Mouse (Mus musculus): ENCODE measurements at regions not wholly inside any gene's neighbourhood (a gene's known extent, or its start where the extent isn't known, plus 50 kb on each side); places are given as distances from the start of the nearest gene placed in this dataset.

DNA sequence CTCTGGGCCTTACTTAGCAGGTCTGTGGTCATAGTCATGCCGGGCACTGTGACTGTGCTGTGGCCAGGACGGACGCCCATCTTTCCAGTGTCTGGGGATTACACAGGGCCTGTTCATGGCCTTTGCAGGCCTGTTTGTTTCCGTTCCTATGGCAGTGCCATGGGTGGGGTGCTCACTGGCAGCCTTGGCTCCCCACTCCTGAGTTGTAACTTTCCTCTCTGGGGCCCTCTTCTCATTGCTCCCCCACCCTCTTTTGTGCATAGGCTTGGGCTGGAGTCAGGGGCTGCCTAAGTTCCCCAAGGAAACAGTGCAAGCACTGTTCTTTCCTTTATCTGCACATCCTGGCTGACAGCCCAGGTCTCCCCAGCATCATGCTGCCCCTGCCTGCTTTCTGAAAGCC lies 72.9 kb upstream of the Rxra start:
- no peak overlapping the region for H3K9ac ChIP-seq (ENCODE audit: low read length)
- no peak overlapping the region for H3K27ac ChIP-seq (ENCODE audit: low read depth, low read length)
- no peak for ATAC-seq (ENCODE audit: low FRiP score)
- no peaks in the 10 kb centered on the region for H3K36me3 ChIP-seq (ENCODE audit: control insufficient read depth, insufficient read depth, low read length)
- no peak overlapping the region for H3K4me2 ChIP-seq
- H3K4me3 ChIP-seq (ENCODE audit: low read depth, low read length): no peak overlapping the region
- no peak for DNase-seq (ENCODE audit: low spot score, missing footprints)
- WGBS: 86% methylated on average over 4 of the region's 4 CpGs
- H3K27me3 ChIP-seq (ENCODE audit: control insufficient read depth, insufficient read depth, low read length): no peaks in the 10 kb centered on the region
- no peaks in the 10 kb centered on the region for H3K9me3 ChIP-seq (ENCODE audit: control insufficient read depth, low read length)
- H3K4me1 ChIP-seq (ENCODE audit: control insufficient read depth, insufficient read depth, low read length): no peaks in the 10 kb centered on the region

GRCm38 (mm10) chr2:27604588-27604987 lies 71.7 kb upstream of the Rxra start:
- DNase-seq (ENCODE audit: low spot score, missing footprints) (no peak), ATAC-seq (ENCODE audit: low FRiP score) (no peak)
- H3K9me3 ChIP-seq (ENCODE audit: control insufficient read depth, low read length): no peaks in the 10 kb centered on the region
- no peaks in the 10 kb centered on the region for H3K27me3 ChIP-seq (ENCODE audit: control insufficient read depth, insufficient read depth, low read length)
- no peak overlapping the region for H3K27ac ChIP-seq (ENCODE audit: low read depth, low read length)
- H3K4me2 ChIP-seq: no peak overlapping the region
- H3K9ac ChIP-seq (ENCODE audit: low read length): no peak overlapping the region
- H3K4me3 ChIP-seq (ENCODE audit: low read depth, low read length): no peak overlapping the region
- 65% methylated on average over 3 of the region's 3 CpGs for WGBS
- no peaks in the 10 kb centered on the region for H3K4me1 ChIP-seq (ENCODE audit: control insufficient read depth, insufficient read depth, low read length)
- H3K36me3 ChIP-seq (ENCODE audit: control insufficient read depth, insufficient read depth, low read length): no peaks in the 10 kb centered on the region

GRCm38 (mm10) chr2:27606816-27607215 lies 69.4 kb upstream of the Rxra start:
- Histone ChIP-seq H3K9ac (ENCODE audit: low read length) (no peak overlapping the region), H3K4me2 (no peak overlapping the region), H3K27ac (ENCODE audit: low read depth, low read length) (no peak overlapping the region), H3K9me3 (ENCODE audit: control insufficient read depth, low read length) (no peaks in the 10 kb centered on the region), H3K36me3 (ENCODE audit: control insufficient read depth, insufficient read depth, low read length) (no peaks in the 10 kb centered on the region), H3K4me1 (ENCODE audit: control insufficient read depth, insufficient read depth, low read length) (no peaks in the 10 kb centered on the region), H3K27me3 (ENCODE audit: control insufficient read depth, insufficient read depth, low read length) (no peaks in the 10 kb centered on the region), H3K4me3 (ENCODE audit: low read depth, low read length) (no peak overlapping the region)
- 82% methylated on average over 9 of the region's 9 CpGs for WGBS
- ATAC-seq (ENCODE audit: low FRiP score): no peak
- DNase-seq (ENCODE audit: low spot score, missing footprints): no peak

- no peak overlapping the region for H3K27ac ChIP-seq (ENCODE audit: low read depth, low read length)
- ATAC-seq (ENCODE audit: low FRiP score): no peak
- WGBS: 72% methylated on average over 3 of the region's 3 CpGs
- H3K4me2 ChIP-seq: no peak overlapping the region
- no peaks in the 10 kb centered on the region for H3K36me3 ChIP-seq (ENCODE audit: control insufficient read depth, insufficient read depth, low read length)
- no peaks in the 10 kb centered on the region; the same call in 1 of the 2 replicates for H3K4me1 ChIP-seq (ENCODE audit: control insufficient read depth, insufficient read depth, low read length)
- H3K27me3 ChIP-seq (ENCODE audit: control insufficient read depth, insufficient read depth, low read length): no peaks in the 10 kb centered on the region
- DNase-seq (ENCODE audit: low spot score, missing footprints): peak; percentile 14
- H3K9ac ChIP-seq (ENCODE audit: low read length): no peak overlapping the region
- H3K9me3 ChIP-seq (ENCODE audit: control insufficient read depth, low read length): no peaks in the 10 kb centered on the region
- no peak overlapping the region for H3K4me3 ChIP-seq (ENCODE audit: low read depth, low read length)
Measured at GRCm38 (mm10) chr2:27621741-27622140, 54.5 kb upstream of the Rxra start.

- no peak for DNase-seq (ENCODE audit: low spot score, missing footprints)
- Histone ChIP-seq H3K4me1 (ENCODE audit: control insufficient read depth, insufficient read depth, low read length) (no peaks in the 10 kb centered on the region; the same call in 1 of the 2 replicates), H3K9me3 (ENCODE audit: control insufficient read depth, low read length) (no peaks in the 10 kb centered on the region), H3K9ac (ENCODE audit: low read length) (no peak overlapping the region), H3K27me3 (ENCODE audit: control insufficient read depth, insufficient read depth, low read length) (no peaks in the 10 kb centered on the region), H3K4me3 (ENCODE audit: low read depth, low read length) (no peak overlapping the region), H3K4me2 (no peak overlapping the region), H3K27ac (ENCODE audit: low read depth, low read length) (no peak overlapping the region), H3K36me3 (ENCODE audit: control insufficient read depth, insufficient read depth, low read length) (no peaks in the 10 kb centered on the region)
- no peak for ATAC-seq (ENCODE audit: low FRiP score)
- WGBS: 80% methylated on average over 2 of the region's 2 CpGs
Measured at GRCm38 (mm10) chr2:27624656-27625366, 51.4 kb upstream of the Rxra start.

Data from midbrain, embryonic 11.5 days (tissue).